Mouse (Mus musculus): ENCODE results near the gene Them7. TPM values are rescaled to one million over a fixed set of nuclear protein-coding genes. Genes with fewer than 3 reads are reported as not detected.

Gene Them7
- polyA plus RNA-seq, 1 experiment, result not detected

GRCm38 (mm10) chr2:105188182-105188581 is 35.9 kb upstream of the Them7 start:
- Histone ChIP-seq H3K36me3 (ENCODE audit: control insufficient read depth, insufficient read depth) (no peaks in the 10 kb centered on the region), H3ac (ENCODE audit: control insufficient read depth, insufficient read length, low read depth) (no peak overlapping the region), H3K27me3 (ENCODE audit: control insufficient read depth, insufficient read depth, insufficient read length) (no peaks in the 10 kb centered on the region), H3K79me2 (ENCODE audit: control insufficient read depth, insufficient read depth) (no peaks in the 10 kb centered on the region), H3K79me3 (ENCODE audit: low read depth) (no peaks in the 10 kb centered on the region), H3K4me3 (ENCODE audit: insufficient read depth, poor library complexity, severe bottlenecking) (no peak overlapping the region)
- no peak for TF ChIP-seq CTCF (IDR thresholded peaks at IDR 0.05; ENCODE audit: control insufficient read depth, insufficient read depth, insufficient read length)
- TF ChIP-seq MAX (IDR thresholded peaks at IDR 0.05), result no peak
- TF ChIP-seq FOSL1 (IDR thresholded peaks at IDR 0.05; ENCODE audit: insufficient read depth, low read length, poor library complexity, severe bottlenecking), result no peak
- no peak for TF ChIP-seq MYOD1 (IDR thresholded peaks at IDR 0.05; ENCODE audit: control insufficient read depth, insufficient read length, low read depth)
- TF ChIP-seq MYOG (IDR thresholded peaks at IDR 0.05; ENCODE audit: control insufficient read depth, extremely low read depth, insufficient read length), result no peak
- TF ChIP-seq USF1 (IDR thresholded peaks at IDR 0.05; ENCODE audit: low read depth), result no peak
- no peak for TF ChIP-seq CEBPB (IDR thresholded peaks at IDR 0.05; ENCODE audit: low read depth)

- no peak overlapping the region for H3K4me3 ChIP-seq (ENCODE audit: insufficient read depth, poor library complexity, severe bottlenecking)
- no peak overlapping the region for H3ac ChIP-seq (ENCODE audit: control insufficient read depth, insufficient read length, low read depth)
- no peaks in the 10 kb centered on the region for H3K27me3 ChIP-seq (ENCODE audit: control insufficient read depth, insufficient read depth, insufficient read length)
- H3K79me2 ChIP-seq (ENCODE audit: control insufficient read depth, insufficient read depth), result no peaks in the 10 kb centered on the region
- no peaks in the 10 kb centered on the region for H3K36me3 ChIP-seq (ENCODE audit: control insufficient read depth, insufficient read depth)
- no peaks in the 10 kb centered on the region for H3K79me3 ChIP-seq (ENCODE audit: low read depth)
- TF ChIP-seq CEBPB (IDR thresholded peaks at IDR 0.05; ENCODE audit: low read depth), result no peak
- TF ChIP-seq FOSL1 (IDR thresholded peaks at IDR 0.05; ENCODE audit: insufficient read depth, low read length, poor library complexity, severe bottlenecking), result no peak
- no peak for TF ChIP-seq CTCF (IDR thresholded peaks at IDR 0.05; ENCODE audit: control insufficient read depth, insufficient read depth, insufficient read length)
- TF ChIP-seq MYOG (IDR thresholded peaks at IDR 0.05; ENCODE audit: control insufficient read depth, extremely low read depth, insufficient read length), result no peak
- TF ChIP-seq MAX (IDR thresholded peaks at IDR 0.05), result no peak
- no peak for TF ChIP-seq USF1 (IDR thresholded peaks at IDR 0.05; ENCODE audit: low read depth)
Measured at GRCm38 (mm10) chr2:105189352-105189751, 34.8 kb upstream of the Them7 start.

- Histone ChIP-seq H3K27me3 (ENCODE audit: control insufficient read depth, insufficient read depth, insufficient read length) (no peaks in the 10 kb centered on the region), H3K79me2 (ENCODE audit: control insufficient read depth, insufficient read depth) (no peaks in the 10 kb centered on the region), H3K36me3 (ENCODE audit: control insufficient read depth, insufficient read depth) (no peaks in the 10 kb centered on the region), H3K4me3 (ENCODE audit: insufficient read depth, poor library complexity, severe bottlenecking) (no peak overlapping the region), H3ac (ENCODE audit: control insufficient read depth, insufficient read length, low read depth) (no peak overlapping the region), H3K79me3 (ENCODE audit: low read depth) (no peaks in the 10 kb centered on the region)
- TF ChIP-seq MYOD1 (IDR thresholded peaks at IDR 0.05; ENCODE audit: control insufficient read depth, insufficient read length, low read depth) (no peak), MYOG (IDR thresholded peaks at IDR 0.05; ENCODE audit: control insufficient read depth, extremely low read depth, insufficient read length) (no peak), CEBPB (IDR thresholded peaks at IDR 0.05; ENCODE audit: low read depth) (no peak), MAX (IDR thresholded peaks at IDR 0.05) (no peak), USF1 (IDR thresholded peaks at IDR 0.05; ENCODE audit: low read depth) (no peak), FOSL1 (IDR thresholded peaks at IDR 0.05; ENCODE audit: insufficient read depth, low read length, poor library complexity, severe bottlenecking) (no peak), CTCF (IDR thresholded peaks at IDR 0.05; ENCODE audit: control insufficient read depth, insufficient read depth, insufficient read length) (no peak)
Measured at GRCm38 (mm10) chr2:105200152-105200551, 24.0 kb upstream of the Them7 start.

- no peak overlapping the region for H3ac ChIP-seq (ENCODE audit: control insufficient read depth, insufficient read length, low read depth)
- TF ChIP-seq CEBPB (IDR thresholded peaks at IDR 0.05; ENCODE audit: low read depth) (no peak), MYOD1 (IDR thresholded peaks at IDR 0.05; ENCODE audit: control insufficient read depth, insufficient read length, low read depth) (no peak), MAX (IDR thresholded peaks at IDR 0.05) (no peak), FOSL1 (IDR thresholded peaks at IDR 0.05; ENCODE audit: insufficient read depth, low read length, poor library complexity, severe bottlenecking) (no peak), USF1 (IDR thresholded peaks at IDR 0.05; ENCODE audit: low read depth) (no peak), MYOG (IDR thresholded peaks at IDR 0.05; ENCODE audit: control insufficient read depth, extremely low read depth, insufficient read length) (no peak), CTCF (IDR thresholded peaks at IDR 0.05; ENCODE audit: control insufficient read depth, insufficient read depth, insufficient read length) (no peak)
- no peaks in the 10 kb centered on the region for H3K79me2 ChIP-seq (ENCODE audit: control insufficient read depth, insufficient read depth)
- no peaks in the 10 kb centered on the region for H3K36me3 ChIP-seq (ENCODE audit: control insufficient read depth, insufficient read depth)
- H3K79me3 ChIP-seq (ENCODE audit: low read depth), result no peaks in the 10 kb centered on the region
- H3K4me3 ChIP-seq (ENCODE audit: insufficient read depth, poor library complexity, severe bottlenecking), result no peak overlapping the region
- no peaks in the 10 kb centered on the region for H3K27me3 ChIP-seq (ENCODE audit: control insufficient read depth, insufficient read depth, insufficient read length)
Measured at GRCm38 (mm10) chr2:105206563-105207174, 17.5 kb upstream of the Them7 start.

- no peak overlapping the region for H3ac ChIP-seq (ENCODE audit: control insufficient read depth, insufficient read length, low read depth)
- TF ChIP-seq CTCF (IDR thresholded peaks at IDR 0.05; ENCODE audit: control insufficient read depth, insufficient read depth, insufficient read length) (no peak), USF1 (IDR thresholded peaks at IDR 0.05; ENCODE audit: low read depth) (no peak), MYOG (IDR thresholded peaks at IDR 0.05; ENCODE audit: control insufficient read depth, extremely low read depth, insufficient read length) (no peak), MYOD1 (IDR thresholded peaks at IDR 0.05; ENCODE audit: control insufficient read depth, insufficient read length, low read depth) (no peak), MAX (IDR thresholded peaks at IDR 0.05) (no peak), CEBPB (IDR thresholded peaks at IDR 0.05; ENCODE audit: low read depth) (no peak), FOSL1 (IDR thresholded peaks at IDR 0.05; ENCODE audit: insufficient read depth, low read length, poor library complexity, severe bottlenecking) (no peak)
- no peaks in the 10 kb centered on the region for H3K36me3 ChIP-seq (ENCODE audit: control insufficient read depth, insufficient read depth)
- H3K4me3 ChIP-seq (ENCODE audit: insufficient read depth, poor library complexity, severe bottlenecking), result no peak overlapping the region
- no peaks in the 10 kb centered on the region for H3K79me3 ChIP-seq (ENCODE audit: low read depth)
- no peaks in the 10 kb centered on the region for H3K79me2 ChIP-seq (ENCODE audit: control insufficient read depth, insufficient read depth)
- H3K27me3 ChIP-seq (ENCODE audit: control insufficient read depth, insufficient read depth, insufficient read length), result no peaks in the 10 kb centered on the region
Measured at GRCm38 (mm10) chr2:105212839-105213238, 11.3 kb upstream of the Them7 start.

All from C2C12 (cell line).